Mouse (Mus musculus): Measurements from ENCODE around the gene Stra8. TPM values are rescaled to one million over a fixed set of nuclear protein-coding genes. Genes with fewer than 3 reads are reported as not detected.

Gene Stra8
- not detected in 2 replicates for polyA plus RNA-seq (2015; fragmentation: Nextera tagmentation; extraction: Ambion mirVana)

DNA sequence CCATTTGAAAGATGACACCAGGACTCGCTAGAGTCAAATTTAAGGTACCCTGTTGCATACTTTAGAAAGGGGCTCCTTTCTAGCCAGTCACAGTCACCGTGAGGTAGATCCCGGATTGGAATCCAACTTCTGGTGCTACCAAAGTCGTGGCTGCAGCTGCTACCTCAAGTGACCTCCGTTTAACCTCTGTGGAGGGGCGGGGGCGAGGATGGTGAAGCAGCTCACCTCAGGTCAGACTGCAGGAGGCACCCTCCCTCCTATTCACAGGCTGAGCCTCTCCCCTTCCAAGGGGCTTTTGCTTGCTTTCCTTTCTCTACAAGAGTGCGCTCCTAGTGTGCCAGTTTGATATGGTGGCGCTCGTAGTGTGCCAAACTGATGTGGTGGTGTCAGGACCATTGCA, at the start of gene Stra8:
Gene Stra8 (plus strand): TSS at position 208 of the 400 bp plus-strand sequence.
- Histone ChIP-seq H3K4me2 (no peak within 1 kb of the TSS), H3K27ac (no peak within 1 kb of the TSS), H3K9me3 (no peaks in the 10 kb centered on the region), H3K9ac (no peak within 1 kb of the TSS), H3K27me3 (no peaks in the 10 kb centered on the region), H3K4me3 (no peak within 1 kb of the TSS), H3K4me1 (replicated peaks) (no peaks in the 10 kb centered on the region), H3K36me3 (no peaks in the 10 kb centered on the region)
- WGBS, result 43% methylated on average over 10 of the region's 10 CpGs
- no peak for ATAC-seq (ENCODE audit: low FRiP score)

DNA sequence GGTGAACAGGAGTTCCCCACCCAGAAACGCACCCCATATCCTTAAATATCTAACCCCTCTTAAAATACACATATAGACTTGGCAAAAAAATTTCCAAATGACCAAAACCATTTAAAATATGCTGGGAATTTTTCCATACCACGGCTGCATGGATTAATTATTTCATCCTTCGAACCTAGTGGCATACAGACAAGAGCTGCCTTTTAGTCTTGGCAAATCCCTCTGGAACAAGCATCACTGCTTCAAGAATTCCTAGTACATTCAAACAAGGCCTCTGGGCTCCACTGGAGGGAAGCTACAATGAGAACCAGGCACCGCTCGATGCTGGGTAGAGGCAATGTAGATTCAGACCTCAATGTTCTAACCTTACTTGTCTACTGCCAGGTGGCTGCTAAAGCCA, 49.2 kb upstream of the Stra8 start:
- Histone ChIP-seq H3K9me3 (no peaks in the 10 kb centered on the region), H3K27me3 (no peaks in the 10 kb centered on the region), H3K36me3 (no peaks in the 10 kb centered on the region; the same call in 1 of the 2 replicates), H3K27ac (no peak overlapping the region), H3K9ac (no peak overlapping the region; the same call in 1 of the 2 replicates), H3K4me1 (replicated peaks) (0 out of 2 replicates have a peak, but pooled peaks cover 10% of the 10 kb centered on the region), H3K4me2 (no peak overlapping the region), H3K4me3 (no peak overlapping the region)
- WGBS, result 82% methylated on average over 5 of the region's 5 CpGs
- no peak for ATAC-seq (ENCODE audit: low FRiP score)

DNA sequence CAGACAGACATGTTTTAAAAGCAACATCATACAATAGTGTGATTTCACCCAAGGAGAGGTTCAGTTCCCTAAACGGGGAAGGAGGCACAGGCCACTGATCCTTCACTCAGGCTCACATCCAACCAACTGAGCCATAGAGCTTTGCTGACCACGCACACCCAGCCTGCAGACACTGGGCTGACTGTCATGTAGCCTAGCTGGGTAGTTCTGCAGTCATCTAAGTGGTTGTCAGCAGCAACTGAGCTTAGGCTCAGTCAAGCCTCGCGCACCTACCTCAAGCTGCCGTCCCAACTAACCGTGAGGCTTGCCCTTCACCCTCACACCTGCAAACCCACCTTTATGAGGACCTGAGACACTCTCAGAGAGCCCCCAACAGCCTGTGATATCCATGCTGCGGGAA, 48.0 kb upstream of the Stra8 start:
- Histone ChIP-seq H3K4me3 (no peak overlapping the region), H3K27ac (no peak overlapping the region), H3K9ac (no peak overlapping the region), H3K27me3 (no peaks in the 10 kb centered on the region), H3K36me3 (no peaks in the 10 kb centered on the region; the same call in 1 of the 2 replicates), H3K4me2 (no peak overlapping the region), H3K4me1 (replicated peaks) (peaks cover 17% of the 10 kb centered on the region), H3K9me3 (no peaks in the 10 kb centered on the region)
- no peak for ATAC-seq (ENCODE audit: low FRiP score)
- WGBS, result 90% methylated on average over 7 of the region's 7 CpGs

DNA sequence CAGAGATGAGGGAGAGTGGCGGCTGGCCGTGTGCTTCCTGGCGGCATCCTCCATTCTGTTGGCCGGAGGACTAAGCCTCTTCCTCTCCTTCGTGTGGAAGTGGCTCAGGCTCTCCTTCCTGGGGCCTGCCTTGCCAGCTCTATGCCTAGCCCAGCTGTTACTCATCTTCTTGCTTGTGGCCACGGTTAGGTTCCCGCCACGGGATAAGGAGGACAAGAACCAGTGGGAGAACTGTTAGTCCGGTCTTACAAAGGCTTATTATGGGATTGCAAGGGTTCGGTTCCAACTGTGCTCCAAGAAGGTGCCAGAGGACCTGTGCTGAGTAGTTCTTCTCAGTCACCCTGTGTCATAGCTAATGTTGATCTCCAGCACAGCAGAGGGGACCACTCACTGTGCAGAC, 47.1 kb upstream of the Stra8 start:
- H3K36me3 ChIP-seq, result no peaks in the 10 kb centered on the region; the same call in 1 of the 2 replicates
- no peaks in the 10 kb centered on the region for H3K9me3 ChIP-seq
- H3K4me1 ChIP-seq (replicated peaks), result peaks cover 21% of the 10 kb centered on the region
- no peak overlapping the region for H3K27ac ChIP-seq
- no peak overlapping the region for H3K4me2 ChIP-seq
- ATAC-seq (ENCODE audit: low FRiP score), result no peak
- H3K9ac ChIP-seq, result no peak overlapping the region
- no peak overlapping the region for H3K4me3 ChIP-seq
- WGBS, result 86% methylated on average over 10 of the region's 10 CpGs
- no peaks in the 10 kb centered on the region for H3K27me3 ChIP-seq

DNA sequence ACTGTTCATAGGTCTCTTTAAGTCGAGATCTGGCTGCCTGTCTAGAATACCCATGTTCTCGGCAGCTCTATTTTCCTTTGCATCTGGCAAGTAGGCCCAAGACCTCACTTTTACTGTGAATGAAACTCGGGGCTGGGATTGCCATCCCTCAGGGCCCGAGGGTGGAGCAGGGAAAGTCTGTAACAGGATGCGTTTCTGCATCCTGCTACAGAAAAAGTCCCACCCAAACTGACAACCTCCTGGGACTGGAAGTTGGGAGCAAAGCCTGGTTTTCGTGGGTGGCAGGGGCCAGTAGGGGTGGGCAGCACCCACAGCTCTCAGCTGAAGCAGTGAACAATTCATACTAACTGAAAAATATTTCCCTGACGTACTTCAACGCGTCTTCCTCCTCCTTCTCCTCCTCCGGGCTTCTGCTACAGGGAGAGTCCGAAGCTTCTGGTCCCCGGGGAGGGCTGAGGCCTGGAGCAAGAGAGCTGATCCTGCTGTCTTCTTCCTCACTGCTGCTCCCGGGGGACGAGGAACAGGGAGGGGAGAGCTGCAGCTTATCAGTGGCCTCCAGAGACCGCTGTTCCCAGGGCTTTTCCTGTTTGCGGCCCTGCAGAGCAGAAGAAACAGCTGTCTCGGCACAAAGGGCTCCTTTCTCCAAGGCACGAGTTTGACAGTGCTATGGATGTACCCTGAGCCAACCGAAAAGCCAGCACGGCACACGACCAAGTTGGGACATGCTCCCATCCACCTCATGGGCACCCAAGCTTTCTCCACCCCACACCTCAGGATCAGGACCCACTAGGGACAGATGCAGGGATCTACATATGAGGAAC, 45.7 kb upstream of the Stra8 start:
- no peak overlapping the region for H3K4me3 ChIP-seq
- no peak overlapping the region for H3K4me2 ChIP-seq
- 79% methylated on average over 21 of the region's 21 CpGs for WGBS
- peaks cover 29% of the 10 kb centered on the region for H3K4me1 ChIP-seq (replicated peaks)
- H3K9ac ChIP-seq, result no peak overlapping the region
- ATAC-seq (ENCODE audit: low FRiP score), result no peak
- no peaks in the 10 kb centered on the region for H3K9me3 ChIP-seq
- H3K27me3 ChIP-seq, result no peaks in the 10 kb centered on the region
- no peaks in the 10 kb centered on the region; the same call in 1 of the 2 replicates for H3K36me3 ChIP-seq
- 0 out of 2 replicates have a peak overlapping the region, but pooled peaks have one; percentile 30 for H3K27ac ChIP-seq

DNA sequence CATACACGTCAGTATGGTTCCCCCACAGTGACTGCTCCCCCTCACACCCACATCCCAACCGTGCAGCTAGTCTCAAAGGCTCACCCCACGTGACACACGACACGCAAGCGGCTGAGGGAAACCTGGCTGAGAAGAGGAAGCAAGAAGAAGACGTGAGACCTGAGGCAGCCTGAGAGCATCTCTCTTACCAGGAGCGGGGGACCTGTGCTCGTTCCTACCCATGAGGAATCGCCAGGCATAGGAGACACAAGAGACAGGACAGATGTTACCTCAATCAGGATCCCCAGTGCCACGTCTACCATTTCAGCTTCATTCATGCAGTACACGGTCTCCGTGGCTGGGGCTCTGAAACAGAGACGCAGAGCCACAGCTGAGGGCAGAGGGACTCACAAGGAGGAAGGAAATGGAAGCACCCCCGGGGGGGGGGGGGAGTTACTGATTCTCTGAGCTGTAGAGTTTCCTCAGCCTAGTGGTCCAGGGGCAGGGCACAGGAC, 44.6 kb upstream of the Stra8 start:
- WGBS, result 92% methylated on average over 15 of the region's 15 CpGs
- no peak overlapping the region for H3K4me3 ChIP-seq
- no peaks in the 10 kb centered on the region for H3K9me3 ChIP-seq
- H3K4me2 ChIP-seq, result no peak overlapping the region
- no peak overlapping the region for H3K27ac ChIP-seq
- no peaks in the 10 kb centered on the region for H3K27me3 ChIP-seq
- no peak for ATAC-seq (ENCODE audit: low FRiP score)
- 0 out of 2 replicates have a peak overlapping the region, but pooled peaks have one; percentile 30 for H3K9ac ChIP-seq
- H3K4me1 ChIP-seq (replicated peaks), result peaks cover 29% of the 10 kb centered on the region
- H3K36me3 ChIP-seq, result peaks cover under 1% of the 10 kb centered on the region; the same call in 1 of the 2 replicates

DNA sequence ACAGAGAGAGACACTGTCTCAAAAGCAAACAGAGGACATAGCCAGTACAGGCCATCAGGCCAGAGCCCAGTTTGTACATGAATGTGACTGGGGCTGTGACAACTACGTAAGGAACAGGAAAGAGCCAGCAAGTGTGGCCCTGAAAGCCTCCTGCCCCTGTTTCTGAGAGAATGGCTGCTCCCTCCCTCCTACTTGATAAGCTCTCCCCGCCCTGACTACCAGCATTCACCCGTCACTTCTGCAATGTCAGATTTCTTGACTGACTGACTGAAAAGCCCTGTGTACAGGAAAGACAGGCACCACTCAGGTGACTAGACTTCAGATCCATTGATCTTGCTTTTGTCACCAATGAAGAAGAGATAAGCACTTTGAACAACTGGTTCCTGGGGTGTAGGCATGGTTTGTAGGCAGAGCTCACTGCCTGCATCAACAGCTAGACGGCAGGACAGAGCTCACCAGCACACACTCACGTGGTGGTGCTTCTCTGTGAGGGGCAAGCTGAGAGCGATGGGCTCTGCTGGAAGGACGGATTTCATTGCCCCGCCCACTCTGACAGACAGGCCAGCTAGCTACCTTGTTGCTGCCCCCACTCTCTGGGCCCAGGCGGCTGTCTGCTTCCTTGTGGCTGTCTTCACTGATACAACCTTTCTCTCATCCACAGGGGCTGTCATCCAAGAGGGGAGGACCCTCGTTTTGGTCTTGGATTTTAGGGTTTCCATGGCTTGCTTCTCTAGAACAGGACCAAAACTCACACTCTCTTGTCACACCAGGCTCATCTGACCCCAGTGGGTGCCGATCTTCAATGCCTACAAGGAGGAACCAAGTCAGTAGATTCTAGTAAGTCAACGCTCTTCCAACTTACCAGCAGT, 43.8 kb upstream of the Stra8 start:
- H3K36me3 ChIP-seq, result peaks cover 8% of the 10 kb centered on the region
- no peak for ATAC-seq (ENCODE audit: low FRiP score)
- 64% methylated on average over 12 of the region's 12 CpGs for WGBS
- H3K4me3 ChIP-seq, result no peak overlapping the region
- peaks cover 29% of the 10 kb centered on the region for H3K4me1 ChIP-seq (replicated peaks)
- H3K4me2 ChIP-seq, result peak overlapping the region; percentile 71
- no peaks in the 10 kb centered on the region for H3K9me3 ChIP-seq
- peak overlapping the region; percentile 90; the same call in 1 of the 2 replicates for H3K27ac ChIP-seq
- no peaks in the 10 kb centered on the region for H3K27me3 ChIP-seq
- peak overlapping the region; percentile 83; the same call in 1 of the 2 replicates for H3K9ac ChIP-seq

DNA sequence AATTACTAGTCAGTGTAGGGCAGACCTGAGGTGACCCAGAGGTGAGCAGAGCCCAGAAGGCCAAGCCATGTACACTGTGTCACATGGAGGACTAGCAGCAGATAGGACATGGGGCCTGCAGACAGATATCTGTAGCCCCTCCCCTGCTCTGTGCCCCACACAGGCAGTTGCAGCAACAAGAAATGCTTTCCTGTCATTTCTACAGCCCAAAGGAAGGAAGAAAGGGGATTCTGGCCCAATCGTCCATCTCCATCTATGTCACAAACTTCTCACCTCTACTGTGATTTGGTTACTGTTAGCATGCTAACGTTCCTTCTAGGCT, 43.2 kb upstream of the Stra8 start:
- H3K9me3 ChIP-seq, result no peaks in the 10 kb centered on the region
- H3K9ac ChIP-seq, result peak overlapping the region; percentile 83
- H3K27me3 ChIP-seq, result no peaks in the 10 kb centered on the region
- 56% methylated on average over 2 of the region's 2 CpGs for WGBS
- H3K4me2 ChIP-seq, result peak overlapping the region; percentile 71
- H3K36me3 ChIP-seq, result peaks cover 12% of the 10 kb centered on the region
- H3K4me1 ChIP-seq (replicated peaks), result peaks cover 29% of the 10 kb centered on the region
- no peak for ATAC-seq (ENCODE audit: low FRiP score)
- H3K27ac ChIP-seq, result peak overlapping the region; percentile 90
- peak overlapping the region; percentile 60 for H3K4me3 ChIP-seq

DNA sequence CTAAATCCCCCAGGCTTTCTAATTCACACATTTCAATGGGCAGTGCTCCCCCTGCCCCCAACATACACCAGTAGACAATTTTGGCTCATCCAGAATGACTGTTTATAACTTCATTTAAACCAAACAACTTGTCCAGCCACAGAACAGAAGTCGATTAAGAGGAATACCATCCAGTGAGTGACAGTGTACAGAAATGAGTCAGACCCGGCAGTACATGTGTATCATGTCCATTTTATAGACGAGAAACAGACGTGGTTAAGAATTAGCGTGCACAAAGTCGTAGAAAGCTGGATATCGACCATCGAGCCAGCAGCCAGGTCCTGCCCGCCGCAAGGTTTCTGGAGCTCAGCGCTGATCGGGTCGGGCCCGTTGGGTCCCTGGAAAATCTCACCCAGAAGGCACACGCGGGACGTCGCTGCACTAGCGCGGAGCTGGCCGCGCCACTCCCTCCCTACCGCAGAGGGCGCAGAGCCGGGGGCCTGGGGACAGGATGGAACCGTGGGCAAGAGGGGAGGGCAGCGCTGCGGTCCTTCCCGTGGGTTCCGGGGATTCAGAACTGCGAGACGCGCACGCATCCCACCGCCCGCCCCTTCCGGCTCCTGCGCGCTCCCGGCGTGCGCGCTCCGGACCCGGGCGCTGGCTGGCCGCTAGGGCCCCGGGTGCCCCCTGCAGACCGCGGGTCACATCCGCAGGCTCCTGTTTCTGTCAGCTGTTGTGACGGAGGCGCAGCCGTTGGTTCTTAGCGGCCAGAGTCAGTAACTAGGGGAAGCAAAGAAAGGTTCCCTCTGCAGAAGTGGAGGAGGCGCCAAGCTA, 42.2 kb upstream of the Stra8 start, which contains the start of gene Cyren:
Gene Cyren (minus strand): TSS at position 552 of the 813 bp plus-strand sequence.
- WGBS, result under 1% methylated on average over 54 of the region's 56 CpGs

DNA sequence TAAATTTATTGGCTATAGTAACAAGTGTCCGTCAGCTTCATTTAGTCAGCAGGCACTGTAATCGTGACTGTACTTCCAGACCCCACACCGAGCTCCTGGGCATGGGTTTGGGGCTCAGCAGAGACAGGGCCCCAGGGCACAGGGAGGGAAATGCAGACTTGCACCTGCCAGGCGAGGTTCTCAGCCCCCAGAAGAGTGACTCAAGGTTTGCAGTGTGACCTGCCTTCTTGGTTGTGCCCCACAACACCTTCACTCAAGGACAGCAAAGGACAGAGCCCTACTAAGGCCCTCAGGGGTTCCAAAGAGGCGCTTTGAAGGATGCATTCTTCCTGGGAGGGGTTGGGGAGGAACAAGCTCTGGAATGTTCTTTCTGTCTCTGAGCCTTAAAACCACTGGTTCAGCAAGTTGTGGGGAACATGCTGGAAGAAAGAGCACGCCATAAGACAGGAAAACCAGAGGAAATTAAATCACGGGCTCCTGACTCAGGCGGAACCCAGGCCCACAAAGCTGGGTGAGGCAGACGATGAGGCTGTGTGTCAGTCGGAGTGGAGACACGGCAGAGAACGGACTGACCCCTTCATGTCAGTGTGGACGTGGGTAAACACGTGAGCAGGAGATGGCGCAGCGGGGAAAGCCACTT, 40.7 kb upstream of the Stra8 start:
- Histone ChIP-seq H3K4me2 (no peak overlapping the region), H3K4me1 (replicated peaks) (peaks cover 29% of the 10 kb centered on the region), H3K9me3 (no peaks in the 10 kb centered on the region), H3K36me3 (peaks cover 33% of the 10 kb centered on the region), H3K9ac (no peak overlapping the region), H3K4me3 (no peak overlapping the region), H3K27me3 (no peaks in the 10 kb centered on the region), H3K27ac (no peak overlapping the region)
- ATAC-seq (ENCODE audit: low FRiP score), result no peak
- 90% methylated on average over 16 of the region's 16 CpGs for WGBS

More for the DNA sequence above, 42.2 kb upstream of the Stra8 start, which contains the start of gene Cyren:
- peak within 1 kb of the TSS; percentile 71 for H3K4me2 ChIP-seq
- peak; percentile 92 for ATAC-seq (ENCODE audit: low FRiP score)
- H3K27me3 ChIP-seq, result no peaks in the 10 kb centered on the region
- peak within 1 kb of the TSS; percentile 60 for H3K4me3 ChIP-seq
- H3K36me3 ChIP-seq, result peaks cover 21% of the 10 kb centered on the region
- no peaks in the 10 kb centered on the region for H3K9me3 ChIP-seq
- peaks cover 29% of the 10 kb centered on the region for H3K4me1 ChIP-seq (replicated peaks)
- peak within 1 kb of the TSS; percentile 90 for H3K27ac ChIP-seq
- H3K9ac ChIP-seq, result peak within 1 kb of the TSS; percentile 83

DNA sequence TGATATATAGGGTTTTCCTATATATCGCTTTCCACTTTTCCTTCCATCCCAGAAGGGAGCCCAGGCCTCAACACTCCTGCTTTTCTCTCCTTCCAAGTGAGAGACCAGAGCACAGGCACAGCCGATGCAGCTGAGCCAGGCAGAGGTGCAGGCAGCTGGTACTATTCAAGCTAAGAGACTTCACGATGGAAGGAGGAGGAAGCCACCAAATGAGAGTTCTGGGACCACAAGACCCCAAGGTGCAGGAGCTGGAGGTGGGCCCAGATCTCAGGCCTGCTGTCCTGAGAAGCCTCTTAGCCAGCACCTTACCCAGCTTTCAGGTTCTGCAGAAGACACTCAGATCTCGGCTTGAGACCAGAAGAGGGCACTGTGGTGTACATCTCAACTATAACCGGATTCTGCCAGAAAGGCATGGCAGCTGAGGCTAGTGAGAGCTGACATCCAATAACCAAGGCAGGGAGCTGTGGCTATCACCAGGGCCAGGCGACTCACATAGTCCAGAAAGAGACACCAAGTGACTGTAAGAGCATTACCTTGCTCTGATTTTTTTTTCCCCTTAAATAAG, 40.0 kb upstream of the Stra8 start:
- Histone ChIP-seq H3K4me1 (replicated peaks) (peaks cover 25% of the 10 kb centered on the region), H3K9ac (0 out of 2 replicates have a peak overlapping the region, but pooled peaks have one; percentile 5), H3K9me3 (no peaks in the 10 kb centered on the region), H3K27me3 (no peaks in the 10 kb centered on the region), H3K4me3 (no peak overlapping the region), H3K4me2 (no peak overlapping the region), H3K36me3 (peaks cover 40% of the 10 kb centered on the region), H3K27ac (no peak overlapping the region)
- WGBS, result 51% methylated on average over 6 of the region's 6 CpGs
- ATAC-seq (ENCODE audit: low FRiP score), result no peak

All from hindbrain, embryonic 13.5 days (tissue).